Mouse (Mus musculus): ENCODE results near the gene D6Wsu163e.

The D6Wsu163e gene

DNA sequence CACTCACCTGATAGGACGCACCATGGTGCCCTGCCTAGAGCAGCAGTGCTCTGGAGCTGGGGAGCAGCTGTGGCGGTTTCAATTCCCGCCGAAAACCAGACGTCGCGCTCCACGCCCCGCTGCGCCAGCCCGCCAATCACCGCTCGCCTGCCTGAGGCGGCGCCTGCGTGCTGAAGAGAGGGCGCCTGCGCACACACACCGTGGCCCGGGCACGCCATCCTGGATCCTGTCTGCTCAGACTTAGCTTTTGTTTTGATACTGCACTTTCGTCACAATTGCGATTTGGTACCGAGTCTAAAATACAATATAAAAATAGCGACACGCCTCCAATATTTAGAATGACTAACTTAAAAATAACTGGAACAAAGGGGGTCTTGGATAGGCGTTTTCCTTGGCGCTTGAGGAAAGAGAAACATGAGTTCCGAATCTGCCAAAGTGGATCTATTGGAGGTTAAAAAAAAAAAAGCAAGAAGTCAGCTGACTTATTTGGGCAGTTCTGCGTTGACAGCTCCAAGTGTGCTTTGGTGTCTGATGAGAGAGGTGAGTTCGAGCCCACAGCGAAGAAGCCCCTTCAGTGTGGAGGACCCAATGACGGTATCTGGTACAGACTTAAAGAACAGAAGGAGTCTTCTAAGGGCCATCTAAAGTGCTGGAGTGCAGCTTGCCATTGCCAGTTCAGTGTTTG, at the start of gene D6Wsu163e, which contains the start of gene Rad51ap1:
TSS of gene D6Wsu163e (plus strand) at position 476 of the 685 bp plus-strand sequence.
TSS of gene Rad51ap1 (minus strand) at position 101 of the 685 bp plus-strand sequence.
- DNase-seq = peak; percentile 96

DNA sequence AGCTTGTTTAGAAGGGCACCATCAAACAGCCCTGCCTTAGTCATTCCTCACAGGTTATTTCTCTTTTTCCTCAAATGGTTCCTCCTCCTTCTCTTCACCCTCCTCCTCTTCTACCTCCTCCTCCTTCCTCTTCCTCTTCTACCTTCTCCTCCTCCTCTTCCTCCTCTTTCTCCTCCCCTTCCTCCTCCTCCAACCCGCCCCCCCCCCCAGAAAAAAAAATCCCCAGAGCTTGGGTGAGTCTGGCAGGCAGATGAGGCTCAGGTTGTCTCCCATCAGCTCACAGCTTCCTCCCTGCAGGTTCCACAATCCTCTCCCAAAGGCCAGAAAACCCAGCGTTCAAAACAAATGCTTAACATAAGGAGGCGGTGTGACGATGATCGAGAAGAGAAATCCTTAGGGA, 32.4 kb upstream of the D6Wsu163e start:
- DNase-seq = no peak

DNA sequence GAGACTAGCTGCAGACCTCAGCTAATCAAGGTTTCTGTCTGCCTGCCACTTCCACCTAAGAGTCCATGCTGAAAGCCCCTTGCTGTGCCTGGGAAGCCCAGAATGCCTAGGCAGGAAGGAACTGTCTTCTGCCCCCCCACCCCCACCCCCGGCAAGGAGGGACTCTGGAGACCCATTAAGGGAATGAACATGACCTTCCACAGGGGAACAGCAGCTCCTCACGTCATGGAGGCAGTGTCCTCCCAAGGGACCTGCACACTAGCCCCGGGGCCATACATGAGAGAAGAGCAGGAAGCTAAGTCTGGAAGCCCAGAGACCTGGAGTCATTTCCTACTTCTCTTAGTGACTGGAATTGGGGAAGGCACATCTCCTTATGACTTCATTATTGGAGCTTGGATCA, 31.9 kb upstream of the D6Wsu163e start:
- no peak for DNase-seq

- DNase-seq = peak; percentile 38
These were observed 29.0 kb upstream of the D6Wsu163e start for GRCm38 (mm10) chr6:126910727-126911126.

GRCm38 (mm10) chr6:126914928-126915327, 24.8 kb upstream of the D6Wsu163e start:
- no peak for DNase-seq

GRCm38 (mm10) chr6:126921111-126921881, 18.5 kb upstream of the D6Wsu163e start, which contains the start of gene Dyrk4:
Gene Dyrk4, minus strand, starts transcription at chr6:126921839.
- DNase-seq = peak; percentile 32

DNA sequence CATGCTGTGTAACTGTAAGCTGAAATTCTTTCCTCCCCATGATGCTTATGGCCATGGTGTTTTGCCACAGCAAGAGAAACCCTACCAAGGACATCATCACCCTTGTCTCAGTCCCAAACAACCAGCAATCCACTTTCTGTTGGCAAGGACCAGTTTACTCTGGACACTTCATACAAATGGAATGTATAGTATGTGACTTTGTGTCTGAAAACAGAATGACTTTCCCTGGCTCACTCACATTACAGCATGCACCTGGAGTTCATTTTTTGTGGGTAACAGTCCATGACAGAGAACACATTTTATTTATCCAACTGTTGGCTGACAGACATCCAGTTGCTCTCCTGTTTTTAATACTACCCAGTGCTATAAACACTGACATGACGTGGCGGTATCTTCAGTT, 6.9 kb upstream of the D6Wsu163e start:
- DNase-seq = no peak

DNA sequence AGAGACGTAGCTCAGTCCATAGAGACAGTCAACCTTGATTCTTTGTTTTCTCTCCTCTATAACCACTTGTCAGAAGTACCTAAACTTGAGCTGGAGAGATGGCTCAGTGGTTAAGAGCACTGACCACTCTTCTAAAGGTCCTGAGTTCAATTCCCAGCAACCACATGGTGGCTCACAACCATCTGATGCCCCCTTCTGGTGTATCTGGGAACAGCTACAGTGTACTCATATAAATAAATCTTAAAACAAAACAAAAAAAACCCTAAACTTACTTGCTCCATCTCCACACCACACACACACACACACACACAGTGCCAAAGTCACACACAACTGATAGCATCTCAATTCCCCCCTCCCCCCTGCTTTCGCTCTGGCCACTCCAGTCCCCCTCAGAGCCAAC, 1.7 kb upstream of the D6Wsu163e start:
- DNase-seq = no peak

DNA sequence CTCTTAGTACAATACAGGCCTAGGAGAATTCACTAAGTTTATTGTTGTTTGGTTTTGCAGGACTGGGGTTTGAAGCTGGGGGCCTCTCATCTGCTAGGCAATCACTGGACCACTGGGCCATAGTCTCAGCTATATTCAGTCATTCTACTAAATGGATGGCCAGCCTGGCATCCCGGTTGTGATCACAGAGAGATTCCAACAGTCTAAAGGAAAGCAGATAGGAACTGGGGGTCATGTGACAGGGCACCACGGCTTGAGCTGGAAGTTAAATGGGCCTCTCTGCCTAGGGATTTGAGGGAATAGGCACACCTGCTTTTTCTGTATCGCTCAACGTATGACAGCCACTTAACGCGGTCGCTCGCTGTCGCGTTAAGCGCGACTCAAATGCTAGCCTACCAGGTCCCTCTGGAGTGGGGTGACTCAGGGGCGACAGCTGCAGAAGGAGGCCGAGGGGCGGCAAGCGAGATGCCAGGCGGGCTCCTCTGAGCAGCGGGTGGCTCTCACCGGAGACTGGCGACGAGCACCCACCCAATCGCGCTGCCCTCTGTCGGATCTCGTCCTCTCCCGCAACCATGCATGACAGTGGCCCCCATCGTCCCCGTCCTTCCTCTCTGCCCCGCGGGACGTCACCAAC, 792 bp upstream of the D6Wsu163e start:
- no peak for DNase-seq

- no peak for DNase-seq
These were observed 689 bp downstream of the D6Wsu163e start for GRCm38 (mm10) chr6:126940451-126940850.

DNA sequence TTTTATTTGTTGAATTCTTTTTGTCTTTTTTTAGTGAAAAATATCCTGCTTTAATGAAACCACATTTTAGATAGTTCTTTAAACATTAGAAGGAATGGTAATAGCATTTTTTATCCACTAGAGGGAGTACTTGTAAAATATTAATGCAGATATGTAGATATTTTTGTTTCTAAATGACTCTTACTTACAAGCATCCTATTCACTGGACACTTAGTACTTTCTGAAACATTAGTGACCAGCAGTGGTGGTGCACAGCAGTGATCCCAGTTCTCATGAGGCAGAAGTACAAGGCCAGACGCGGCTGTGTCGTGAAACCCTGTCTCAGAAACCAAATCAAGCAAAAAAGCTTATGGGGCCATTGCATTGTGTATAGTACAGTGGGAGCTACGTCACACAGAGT, 8.6 kb downstream of the D6Wsu163e start:
- no peak for DNase-seq

DNA sequence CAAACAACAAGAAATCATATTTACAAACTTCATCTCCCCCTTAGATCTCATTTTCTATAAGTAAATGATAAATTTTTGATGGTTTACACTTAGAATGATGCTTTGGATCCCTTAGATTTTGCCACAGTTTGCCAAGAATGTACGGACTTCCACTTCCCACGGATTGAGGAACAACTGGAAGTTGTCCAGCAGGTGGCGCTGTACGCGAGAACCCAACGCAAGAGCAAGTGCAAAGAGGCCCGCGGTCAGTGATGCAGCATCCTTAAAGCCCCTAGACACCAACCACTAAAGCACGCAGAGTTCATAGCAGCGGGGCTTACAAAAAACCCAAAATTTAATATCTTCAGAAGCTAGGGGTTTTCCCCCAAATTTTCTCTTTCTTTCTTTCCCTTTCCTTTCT, 16.0 kb downstream of the D6Wsu163e start:
- peak; percentile 45 for DNase-seq

GRCm38 (mm10) chr6:126961371-126962018, 21.7 kb downstream of the D6Wsu163e start:
- DNase-seq = no peak

DNA sequence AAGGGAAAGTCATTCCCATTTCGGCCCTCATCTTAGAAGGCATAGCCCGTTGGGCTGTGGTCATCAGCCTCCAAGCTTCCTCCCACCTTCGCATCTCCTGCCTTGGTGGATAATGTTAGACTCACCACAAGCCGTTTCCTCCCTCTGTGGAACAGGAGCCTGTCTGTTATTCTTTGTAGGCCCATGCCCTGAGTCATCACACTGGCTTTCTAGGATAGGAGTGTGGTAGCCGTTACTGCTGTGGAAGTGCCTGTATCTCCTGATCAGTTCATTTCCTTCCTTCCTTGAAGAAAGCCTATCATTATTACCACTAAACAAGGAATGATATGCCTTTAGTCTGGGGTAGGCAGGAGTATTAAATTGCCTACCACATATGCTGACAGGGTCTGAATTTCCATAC, 22.9 kb downstream of the D6Wsu163e start:
- DNase-seq = no peak

GRCm38 (mm10) chr6:126963426-126963825, 23.7 kb downstream of the D6Wsu163e start:
- DNase-seq = no peak

- DNase-seq = no peak
These were observed 26.7 kb downstream of the D6Wsu163e start for GRCm38 (mm10) chr6:126966241-126967026.

DNA sequence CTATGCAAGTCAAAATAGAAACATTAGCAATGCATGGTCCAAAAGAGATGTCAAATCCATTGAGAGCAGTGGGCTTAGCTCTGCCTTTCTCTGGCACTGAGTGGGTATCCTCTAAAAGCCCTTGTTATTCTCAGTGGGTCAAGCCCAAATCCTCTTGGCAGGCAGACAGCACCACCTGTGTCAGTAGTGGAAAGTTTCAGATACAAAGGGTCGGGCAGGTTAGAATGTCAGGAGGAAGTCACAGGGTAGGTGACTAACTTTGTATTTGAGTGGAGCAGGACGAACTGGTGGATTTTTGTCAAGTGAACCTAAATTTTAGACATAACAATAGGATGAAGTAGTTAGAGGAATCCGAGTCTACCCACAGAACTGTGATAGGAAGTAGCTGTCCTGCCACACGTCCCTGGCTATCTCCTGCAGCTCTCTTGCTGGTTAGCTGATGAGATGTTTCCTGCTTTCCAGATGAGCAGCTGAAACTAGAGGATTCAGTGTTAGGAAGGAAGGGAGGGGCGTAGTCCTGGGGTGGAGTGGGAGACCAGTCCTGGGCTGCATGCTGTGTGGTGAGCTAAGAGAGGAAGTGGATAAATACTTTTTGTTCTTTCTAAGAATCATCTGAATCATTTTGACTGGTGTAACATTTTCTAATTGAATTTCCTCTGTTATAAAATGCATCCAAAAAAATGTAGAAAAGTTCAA, 41.9 kb downstream of the D6Wsu163e start:
- no peak for DNase-seq

GRCm38 (mm10) chr6:126993676-126994075, 53.9 kb downstream of the D6Wsu163e start:
- DNase-seq = peak; percentile 15

DNA sequence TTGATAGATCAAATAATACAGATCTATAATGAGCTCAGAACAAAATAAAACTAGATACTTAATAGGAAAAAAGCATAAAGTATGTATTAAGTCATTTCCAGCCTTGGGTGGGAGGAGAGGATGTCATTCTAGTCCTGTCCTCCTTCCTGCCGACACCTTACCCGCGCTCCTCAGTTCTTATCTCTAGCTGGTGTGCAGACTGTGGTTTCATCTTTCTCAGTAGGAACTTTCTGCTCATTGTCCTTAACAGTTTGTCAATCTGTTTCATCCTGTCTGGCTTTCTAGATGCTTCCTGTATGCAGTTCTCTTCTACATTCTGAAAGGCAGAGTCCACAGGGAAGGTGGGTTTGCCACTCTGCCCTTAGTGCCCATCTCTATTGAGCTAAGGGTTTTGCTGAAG, 55.7 kb downstream of the D6Wsu163e start:
- DNase-seq = no peak

DNA sequence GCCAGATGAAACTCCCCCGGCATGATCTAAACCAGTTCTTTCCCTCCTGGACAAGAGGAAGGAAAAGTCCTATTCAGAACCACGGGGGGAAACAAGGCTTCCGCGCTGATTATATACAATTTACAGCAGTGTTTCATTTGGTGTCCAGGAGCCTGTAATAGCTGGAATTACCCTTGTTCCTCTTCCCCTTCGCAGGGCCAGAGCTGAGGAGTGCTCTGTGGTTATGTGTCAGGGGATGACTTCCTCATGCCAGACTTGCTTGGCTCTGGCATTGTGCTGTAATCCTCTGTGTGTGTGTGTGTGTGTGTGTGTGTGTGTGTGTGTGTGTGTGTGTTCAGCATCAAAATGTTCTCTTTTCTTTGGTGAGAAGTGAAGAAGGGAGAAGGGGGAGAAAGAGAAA, 56.6 kb downstream of the D6Wsu163e start:
- peak; percentile 29 for DNase-seq

DNA sequence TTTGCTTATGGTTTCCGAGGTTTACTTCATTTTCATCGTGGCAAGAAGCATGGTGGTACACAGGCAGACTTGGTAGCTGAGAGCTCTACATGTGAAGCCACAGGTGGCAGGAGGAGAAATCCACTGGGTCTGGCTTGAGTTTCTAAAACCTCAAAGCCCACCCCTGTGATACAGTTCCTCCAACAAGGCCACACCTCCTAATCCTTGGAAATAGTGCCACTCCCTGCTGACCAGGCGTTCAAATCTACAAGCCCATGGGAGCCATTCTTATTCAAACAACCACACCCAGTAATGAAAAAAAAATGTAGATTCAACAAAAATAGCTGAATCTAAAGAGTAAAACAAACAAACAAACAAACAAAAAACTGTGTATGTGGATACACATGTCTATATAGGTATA, 65.9 kb downstream of the D6Wsu163e start:
- no peak for DNase-seq

DNA sequence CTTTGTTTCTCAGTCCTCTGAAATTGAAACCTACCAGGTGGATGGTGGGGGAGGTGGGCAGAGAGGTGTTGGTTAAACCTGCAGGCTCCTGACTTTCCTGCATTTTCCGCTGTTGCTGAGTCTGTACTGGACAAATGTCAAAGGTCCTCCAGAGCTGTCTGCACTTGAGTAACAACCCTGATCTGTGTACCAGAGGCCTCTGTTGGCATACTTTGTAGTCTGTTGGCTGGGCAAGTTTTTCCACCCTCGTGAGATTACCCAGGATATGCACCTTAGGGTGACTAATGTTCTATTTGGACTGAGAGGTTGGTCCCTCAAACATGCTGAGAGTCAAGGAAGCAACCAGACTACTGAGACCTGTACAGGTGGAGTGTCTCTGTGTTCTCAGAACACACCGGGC, 66.8 kb downstream of the D6Wsu163e start:
- DNase-seq = no peak

Measured in layer of hippocampus, adult 9-11 months (tissue).